Mouse (Mus musculus) colon, adult 2 months (tissue): ENCODE measurements around the gene Aamp. TPM values are rescaled to one million over a fixed set of nuclear protein-coding genes. Genes with fewer than 3 reads are reported as not detected.

Experiments
- polyA plus RNA-seq: library from polyadenylated mRNA; depleted of rRNA; stranded (reverse); fragments of >200 nt; gene quantifications from 2 replicates; pipeline ENCODE4 v1.2.3, GENCODE M21; 2012; rRNA removed

The Aamp gene
- polyA plus RNA-seq: 143 and 167 TPM in 2 replicates

DNA sequence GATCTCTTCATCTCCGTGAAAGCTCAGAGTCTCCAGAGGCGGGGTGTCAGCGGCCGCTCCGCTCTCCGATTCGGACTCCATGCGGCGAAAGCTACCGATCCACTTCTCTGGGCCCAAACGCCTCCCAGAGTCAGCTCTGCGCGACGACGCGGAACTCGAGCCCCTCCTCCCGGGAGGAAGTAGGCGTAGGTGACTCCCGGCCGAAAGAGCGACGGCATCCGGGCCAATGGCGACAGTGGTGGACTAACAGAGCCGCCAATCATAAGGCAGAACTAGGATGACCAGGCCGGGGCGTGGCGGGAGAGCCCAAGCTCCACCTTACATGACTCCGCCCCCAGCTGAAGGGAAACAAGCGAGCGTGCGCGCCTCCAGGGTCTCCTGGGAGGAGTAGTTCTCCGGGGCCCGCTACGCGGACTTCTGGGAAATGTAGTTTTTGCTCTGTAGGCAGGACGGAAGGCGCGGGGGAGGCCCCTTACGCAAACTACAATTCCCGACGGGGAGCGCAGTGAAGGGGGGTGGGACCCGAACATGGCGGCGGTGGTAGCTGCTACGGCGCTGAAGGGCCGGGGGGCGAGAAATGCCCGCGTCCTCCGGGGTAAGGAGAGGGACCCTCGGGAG lies at the start of gene Aamp, which contains the start of gene Pnkd:
Aamp (minus strand) TSS at position 196 of the 618 bp plus-strand sequence.
Pnkd (plus strand) TSS at position 388 of the 618 bp plus-strand sequence.

DNA sequence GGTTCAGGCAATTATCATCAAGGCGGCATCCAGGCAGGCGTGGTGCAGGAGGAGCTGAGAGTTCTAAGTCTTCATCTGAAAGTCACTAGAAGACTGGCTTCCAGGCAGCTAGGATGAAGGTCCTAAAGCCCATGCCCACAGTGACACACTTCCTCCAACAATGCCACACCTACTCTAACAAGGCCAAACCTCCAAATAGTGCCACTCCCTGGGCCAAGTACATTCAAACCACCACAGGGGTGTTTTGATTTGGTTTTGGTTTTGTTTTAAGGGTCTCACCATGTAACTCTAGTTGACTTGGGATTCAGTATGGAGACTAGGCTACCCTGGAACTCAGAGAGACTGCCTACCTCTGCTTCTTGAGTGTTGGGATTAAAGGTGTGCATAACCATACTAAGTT lies 21.0 kb upstream of the Aamp start, which contains the start of gene Tmbim1:
Tmbim1 (minus strand) TSS at position 101 of the 400 bp plus-strand sequence.

DNA sequence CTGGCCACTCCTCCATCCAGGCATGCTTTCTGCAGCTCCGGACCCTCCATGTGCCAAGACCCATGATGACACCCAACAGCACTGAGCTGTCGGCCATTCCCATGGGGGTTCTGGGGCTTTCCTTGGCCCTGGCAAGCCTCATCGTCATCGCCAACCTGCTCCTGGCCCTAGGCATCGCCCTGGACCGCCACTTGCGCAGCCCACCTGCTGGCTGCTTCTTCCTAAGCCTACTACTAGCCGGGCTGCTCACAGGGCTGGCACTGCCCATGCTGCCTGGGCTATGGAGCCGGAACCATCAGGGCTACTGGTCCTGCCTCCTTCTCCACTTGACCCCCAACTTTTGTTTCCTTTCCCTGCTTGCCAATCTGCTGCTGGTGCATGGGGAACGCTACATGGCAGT lies 6.0 kb downstream of the Aamp start, which contains the start of gene Gpbar1:
Gpbar1 (plus strand) TSS at position 13 of the 400 bp plus-strand sequence.

DNA sequence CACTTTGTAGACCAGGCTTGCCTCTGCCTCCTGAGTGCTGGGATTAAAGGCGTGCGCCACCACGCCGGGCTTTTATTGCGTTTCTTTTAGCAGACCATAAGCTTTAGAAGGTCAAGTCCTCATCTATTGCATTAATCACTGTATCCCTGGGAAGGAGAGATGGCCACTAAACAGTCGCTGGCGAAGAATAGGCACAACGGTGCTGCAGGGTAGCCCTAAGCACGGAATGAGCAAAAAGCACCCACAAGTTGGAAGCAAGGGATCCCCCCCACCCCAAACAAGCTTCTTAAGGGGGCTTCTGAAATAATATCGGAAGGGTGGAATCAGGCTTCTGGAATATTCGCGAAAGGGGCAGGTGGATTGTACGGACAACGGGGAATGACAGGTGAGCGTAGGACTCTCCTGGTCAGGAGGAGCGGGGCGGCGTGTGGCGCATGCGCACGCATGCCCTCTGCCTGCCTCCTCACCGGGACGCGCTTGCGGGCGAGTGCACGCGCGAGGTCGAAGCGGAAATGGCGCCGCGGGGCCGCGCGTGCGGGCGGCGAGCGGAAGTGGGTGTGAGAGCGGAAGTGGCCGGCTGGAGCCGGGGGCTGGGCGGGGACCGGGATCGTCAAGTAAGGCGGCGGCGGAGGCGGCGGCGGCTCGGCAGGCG lies 48.5 kb downstream of the Aamp start, which contains the start of gene Arpc2:
Arpc2 (plus strand) TSS at position 147 of the 652 bp plus-strand sequence.

Other genes starting within 250 kb of the Aamp start
- 180 and 196 TPM in 2 replicates for gene Tns1, start 160.3 kb downstream of the Aamp start, polyA plus RNA-seq
- gene Rufy4, start 159.2 kb downstream of the Aamp start, polyA plus RNA-seq: 0.10 and 0.21 TPM in 2 replicates
- 0.06 and 0.07 TPM in 2 replicates for gene Cxcr2, start 130.7 kb downstream of the Aamp start, polyA plus RNA-seq
- gene Cxcr1, start 90.1 kb downstream of the Aamp start, polyA plus RNA-seq: not detected in 2 replicates
- 211 and 224 TPM in 2 replicates for gene Arpc2, start 48.7 kb downstream of the Aamp start, polyA plus RNA-seq
- gene Gpbar1, start 6.2 kb downstream of the Aamp start, polyA plus RNA-seq: 5.9 and 7.2 TPM in 2 replicates
- gene Pnkd, start 192 bp upstream of the Aamp start, polyA plus RNA-seq: 74.0 and 103 TPM in 2 replicates
- gene Tmbim1, start 20.9 kb upstream of the Aamp start, polyA plus RNA-seq: 547 and 710 TPM in 2 replicates
- gene Catip, start 77.4 kb upstream of the Aamp start, polyA plus RNA-seq: 0.74 and 0.82 TPM in 2 replicates
- gene Slc11a1, start 90.5 kb upstream of the Aamp start, polyA plus RNA-seq: 24.8 and 26.6 TPM in 2 replicates
- gene Ctdsp1, start 106.8 kb upstream of the Aamp start, polyA plus RNA-seq: 118 and 150 TPM in 2 replicates
- 160 and 174 TPM in 2 replicates for gene Vil1, start 124.6 kb upstream of the Aamp start, polyA plus RNA-seq
- gene Cnot9, start 221.3 kb upstream of the Aamp start, polyA plus RNA-seq: 15.5 and 16.0 TPM in 2 replicates